Mouse (Mus musculus) testis, adult 2 months (tissue): ENCODE results near the gene Phlpp1.

ENCODE experiments used
- CTCF ChIP-seq: fragments of 200-500 bp; IDR thresholded peaks from 2 replicates; pipeline ENCODE4 v1.5.1; 2012; ENCODE audit warnings: low read depth, mild to moderate bottlenecking, inconsistent platforms, low read length, moderate library complexity; ENCODE audit not compliant: control insufficient read depth, insufficient read depth, insufficient replicate concordance
- POLR2A ChIP-seq: fragments of 200-500 bp; IDR thresholded peaks from 2 replicates; pipeline ENCODE4 v1.6.1; 2012; ENCODE audit warnings: low read depth, mild to moderate bottlenecking, inconsistent platforms, low read length, moderate library complexity; ENCODE audit not compliant: control insufficient read depth

GRCm38 (mm10) chr1:106289580-106289979 lies 118.0 kb downstream of the Phlpp1 start:
- TF ChIP-seq POLR2A: no peak
- no peak for TF ChIP-seq CTCF
